Mouse (Mus musculus) liver, embryonic 11.5 days (tissue): ENCODE measurements around the gene Lamtor3. TPM values are rescaled to one million over a fixed set of nuclear protein-coding genes. Genes with fewer than 3 reads are reported as not detected.

Experiments
- ATAC-seq: fragments of 200-750 bp; cut with Nextera tagmentation; replicated peaks from 2 replicates; pipeline ENCODE4 v1.8.0; 2017; ENCODE audit warnings: moderate number of reproducible peaks, mild to moderate bottlenecking, moderate TSS enrichment, moderate library complexity; ENCODE audit not compliant: low FRiP score
- DNase-seq: peaks from one replicate; pipeline ENCODE4 v3.0.0-alpha.2; 2017; ENCODE audit warnings: low spot score
- H3K27ac ChIP-seq: fragments of 300-500 bp; sonication (generic); 2 replicates; pipeline ENCODE4 v1.5.1; 2014; ENCODE audit warnings: mild to moderate bottlenecking, low read depth, low read length, control low read depth
- H3K27me3 ChIP-seq: fragments of 300-500 bp; sonication (generic); replicated peaks from 2 replicates; pipeline ENCODE4 v1.6.1; 2014; ENCODE audit warnings: low read length, mixed read lengths; ENCODE audit not compliant: control insufficient read depth, insufficient read depth
- H3K36me3 ChIP-seq: fragments of 300-500 bp; sonication (generic); 2 replicates; pipeline ENCODE4 v1.6.1; 2014; ENCODE audit warnings: mild to moderate bottlenecking, low read length, moderate library complexity, mixed read lengths; ENCODE audit not compliant: control insufficient read depth, insufficient read depth
- H3K4me1 ChIP-seq: fragments of 300-500 bp; sonication (generic); replicated peaks from 2 replicates; pipeline ENCODE4 v1.6.1; 2014; ENCODE audit warnings: low read length, mixed read lengths; ENCODE audit not compliant: control insufficient read depth, insufficient read depth
- H3K4me2 ChIP-seq: fragments of 300-500 bp; sonication (generic); 2 replicates; pipeline ENCODE4 v1.6.1; 2014; ENCODE audit warnings: mild to moderate bottlenecking, control low read depth, moderate library complexity
- H3K4me3 ChIP-seq: fragments of 300-500 bp; sonication (generic); 2 replicates; pipeline ENCODE4 v1.5.1; 2014; ENCODE audit warnings: low read depth, low read length, control low read depth
- H3K9ac ChIP-seq: fragments of 300-500 bp; sonication (generic); 2 replicates; pipeline ENCODE4 v1.6.1; 2014; ENCODE audit warnings: low read depth, low read length, control low read depth
- H3K9me3 ChIP-seq: fragments of 300-500 bp; sonication (generic); 2 replicates; pipeline ENCODE4 v1.6.1; 2016; ENCODE audit warnings: low read length, inconsistent platforms, mixed read lengths; ENCODE audit not compliant: control insufficient read depth
- WGBS: fragments of 180-500 bp; shearing (Covaris S2); extraction: QIAGEN DNeasy Blood & Tissue Kit; methylation state at CpG from one replicate; pipeline ENCODE4 v1.1.7; 2014; 5-methylcytosine and 5-hydroxymethylcytosine counted together
- polyA plus RNA-seq: library from polyadenylated mRNA; unstranded; fragments of >200 nt; fragmentation: Nextera tagmentation; extraction: Ambion mirVana; gene quantifications from 2 replicates; pipeline ENCODE4 v1.2.1, GENCODE M21; 2014

Gene Lamtor3
- polyA plus RNA-seq, 1 experiment from 2014 or later, result 105 TPM

GRCm38 (mm10) chr3:137951819-137952218, 33.5 kb downstream of the Lamtor3 start:
- peaks cover 75% of the 10 kb centered on the region for H3K4me1 ChIP-seq

GRCm38 (mm10) chr3:137952225-137952913, 34.1 kb downstream of the Lamtor3 start:
- peak; percentile 61 for ATAC-seq
- DNase-seq, result peak; percentile 56
- H3K9me3 ChIP-seq, result no peaks in the 10 kb centered on the region
- WGBS, result 25% methylated on average over 4 of the region's 4 CpGs
- H3K4me1 ChIP-seq, result peaks cover 81% of the 10 kb centered on the region
- H3K4me3 ChIP-seq, result no peak overlapping the region
- no peaks in the 10 kb centered on the region for H3K36me3 ChIP-seq
- peak overlapping the region; percentile 49 for H3K4me2 ChIP-seq
- H3K27me3 ChIP-seq, result no peaks in the 10 kb centered on the region
- H3K27ac ChIP-seq, result peak overlapping the region; percentile 88
- H3K9ac ChIP-seq, result peak overlapping the region; percentile 46; the same call in 1 of the 2 replicates

More at GRCm38 (mm10) chr3:137951819-137952218, 33.5 kb downstream of the Lamtor3 start:
- Histone ChIP-seq H3K9me3 (no peaks in the 10 kb centered on the region), H3K9ac (peak overlapping the region; percentile 46; the same call in 1 of the 2 replicates), H3K27me3 (no peaks in the 10 kb centered on the region), H3K4me2 (peak overlapping the region; percentile 49), H3K36me3 (no peaks in the 10 kb centered on the region), H3K4me3 (no peak overlapping the region), H3K27ac (peak overlapping the region; percentile 88)
- ATAC-seq (peak; percentile 75), DNase-seq (peak; percentile 56)
- WGBS, result 16% methylated on average over 7 of the region's 7 CpGs

GRCm38 (mm10) chr3:137952914-137953880, 34.9 kb downstream of the Lamtor3 start:
- Histone ChIP-seq H3K4me3 (no peak overlapping the region), H3K27ac (peak overlapping the region; percentile 88), H3K4me1 (peaks cover 84% of the 10 kb centered on the region), H3K36me3 (no peaks in the 10 kb centered on the region), H3K27me3 (no peaks in the 10 kb centered on the region), H3K4me2 (peak overlapping the region; percentile 49), H3K9ac (no peak overlapping the region), H3K9me3 (no peaks in the 10 kb centered on the region)
- WGBS, result 27% methylated on average over 14 of the region's 14 CpGs
- DNase-seq (peak; percentile 70), ATAC-seq (peak; percentile 32)

- Histone ChIP-seq H3K27me3 (no peaks in the 10 kb centered on the region), H3K4me1 (peaks cover 82% of the 10 kb centered on the region), H3K9me3 (no peaks in the 10 kb centered on the region), H3K9ac (no peak overlapping the region), H3K27ac (peak overlapping the region; percentile 88), H3K4me3 (no peak overlapping the region), H3K36me3 (no peaks in the 10 kb centered on the region), H3K4me2 (no peak overlapping the region)
- 58% methylated on average over 23 of the region's 23 CpGs for WGBS
- DNase-seq (no peak), ATAC-seq (no peak)
These were observed 36.1 kb downstream of the Lamtor3 start for GRCm38 (mm10) chr3:137954256-137954916.

GRCm38 (mm10) chr3:137955560-137956081, 37.3 kb downstream of the Lamtor3 start:
- ATAC-seq (no peak), DNase-seq (no peak)
- Histone ChIP-seq H3K36me3 (no peaks in the 10 kb centered on the region), H3K27ac (peak overlapping the region; percentile 43; the same call in 1 of the 2 replicates), H3K27me3 (no peaks in the 10 kb centered on the region), H3K4me3 (peak overlapping the region; percentile 14; the same call in 1 of the 2 replicates), H3K9me3 (no peaks in the 10 kb centered on the region), H3K4me2 (peak overlapping the region; percentile 58), H3K4me1 (peaks cover 73% of the 10 kb centered on the region), H3K9ac (peak overlapping the region; percentile 51)
- 18% methylated on average over 16 of the region's 16 CpGs for WGBS

- H3K4me1 ChIP-seq, result peaks cover 57% of the 10 kb centered on the region
- no peak overlapping the region for H3K4me3 ChIP-seq
- H3K9ac ChIP-seq, result no peak overlapping the region
These were observed 39.6 kb downstream of the Lamtor3 start for GRCm38 (mm10) chr3:137957864-137958263.

GRCm38 (mm10) chr3:137958352-137958751, 40.0 kb downstream of the Lamtor3 start:
- Histone ChIP-seq H3K9me3 (no peaks in the 10 kb centered on the region), H3K4me1 (peaks cover 55% of the 10 kb centered on the region), H3K36me3 (peaks cover 3% of the 10 kb centered on the region; the same call in 1 of the 2 replicates), H3K4me2 (no peak overlapping the region), H3K9ac (no peak overlapping the region), H3K27me3 (no peaks in the 10 kb centered on the region), H3K4me3 (no peak overlapping the region), H3K27ac (no peak overlapping the region)
- 83% methylated on average over 4 of the region's 4 CpGs for WGBS
- DNase-seq (no peak), ATAC-seq (no peak)

More at GRCm38 (mm10) chr3:137957864-137958263, 39.6 kb downstream of the Lamtor3 start:
- Histone ChIP-seq H3K27ac (peak overlapping the region; percentile 44), H3K4me2 (peak overlapping the region; percentile 43), H3K36me3 (peaks cover 2% of the 10 kb centered on the region; the same call in 1 of the 2 replicates), H3K9me3 (no peaks in the 10 kb centered on the region), H3K27me3 (no peaks in the 10 kb centered on the region)
- ATAC-seq, result peak; percentile 91
- 47% methylated on average over 9 of the region's 9 CpGs for WGBS
- DNase-seq, result no peak

- Histone ChIP-seq H3K36me3 (peaks cover 5% of the 10 kb centered on the region; the same call in 1 of the 2 replicates), H3K4me2 (no peak overlapping the region), H3K27me3 (no peaks in the 10 kb centered on the region), H3K9ac (no peak overlapping the region), H3K4me1 (peaks cover 44% of the 10 kb centered on the region), H3K4me3 (no peak overlapping the region), H3K9me3 (no peaks in the 10 kb centered on the region), H3K27ac (no peak overlapping the region)
- no peak for ATAC-seq
- DNase-seq, result no peak
- 78% methylated on average over 4 of the region's 4 CpGs for WGBS
These were observed 41.1 kb downstream of the Lamtor3 start for GRCm38 (mm10) chr3:137959456-137959855.
